Mouse (Mus musculus) CH12.LX (cell line): ENCODE measurements at regions not wholly inside any gene's neighbourhood (a gene's known extent, or its start where the extent isn't known, plus 50 kb on each side); places are given as distances from the start of the nearest gene placed in this dataset.

Experiments
- DNase-seq: peaks from one replicate; pipeline ENCODE4 v3.0.0-alpha.2; 2013; ENCODE audit errors: extremely low read depth
- H3K27ac ChIP-seq: 2 replicates; pipeline ENCODE4 v1.5.1; 2012; ENCODE audit warnings: low read depth, mild to moderate bottlenecking, control low read depth, moderate library complexity; ENCODE audit not compliant: insufficient read depth
- H3K27me3 ChIP-seq: replicated peaks from 2 replicates; pipeline ENCODE3; 2012; ENCODE audit warnings: inconsistent platforms
- H3K36me3 ChIP-seq, 2 experiments: replicated peaks in 1 of 2; 2 replicates each; pipeline versions ENCODE3 to v1.6.1; 2012; ENCODE audit warnings: inconsistent platforms in 1 of 2, low read length in 1 of 2, mild to moderate bottlenecking in 1 of 2, mixed read lengths in 1 of 2, moderate library complexity in 1 of 2; ENCODE audit not compliant: control insufficient read depth in 1 of 2, insufficient read depth in 1 of 2
- H3K4me1 ChIP-seq, 2 experiments: 2 replicates each; pipeline ENCODE4 v1.6.1; 2012; ENCODE audit warnings: inconsistent platforms in 1 of 2, moderate library complexity in 1 of 2; ENCODE audit not compliant: insufficient read depth in 2 of 2, control insufficient read depth in 1 of 2
- H3K4me2 ChIP-seq: 2 replicates; pipeline ENCODE4 v1.6.1; 2012; ENCODE audit warnings: low read depth, mild to moderate bottlenecking, control low read depth; ENCODE audit not compliant: poor library complexity, insufficient read depth, severe bottlenecking
- H3K4me3 ChIP-seq, 3 experiments: fragments of 150-350 bp in 1 of 3; sonication (generic) in 1 of 3; replicated peaks in 1 of 3; 2 replicates each; pipeline versions ENCODE3 to v1.5.1; 2011 to 2012; ENCODE audit warnings: low read depth in 2 of 3, low read length in 2 of 3, mild to moderate bottlenecking in 2 of 3, moderate library complexity in 2 of 3, control low read depth in 1 of 3, improper control_type of control experiment in 1 of 3, inconsistent platforms in 1 of 3, mixed read lengths in 1 of 3; ENCODE audit not compliant: poor library complexity in 1 of 3
- H3K79me2 ChIP-seq: replicated peaks from 2 replicates; pipeline ENCODE4 v1.6.1; 2012; ENCODE audit warnings: mild to moderate bottlenecking, moderate library complexity; ENCODE audit not compliant: control insufficient read depth, poor library complexity, insufficient read depth, severe bottlenecking; ENCODE audit errors: extremely low read depth
- H3K9ac ChIP-seq: 2 replicates; pipeline ENCODE4 v1.6.1; 2012; ENCODE audit warnings: low read depth, mild to moderate bottlenecking, control low read depth, moderate library complexity; ENCODE audit not compliant: insufficient read depth
- H3K9me3 ChIP-seq: replicated peaks from 2 replicates; pipeline ENCODE3; 2012; ENCODE audit warnings: low read length, inconsistent platforms, mixed read lengths
- CHD1 ChIP-seq: IDR thresholded peaks from 2 replicates; pipeline ENCODE4 v1.6.1; 2012; ENCODE audit warnings: low read depth, low read length, improper control_type of control experiment, inconsistent platforms
- CHD2 ChIP-seq: IDR thresholded peaks from 2 replicates; pipeline ENCODE4 v1.6.1; 2011; ENCODE audit warnings: low read length, improper control_type of control experiment
- CTCF ChIP-seq, 2 experiments: IDR thresholded peaks in 1 of 2; conservative IDR thresholded peaks in 1 of 2; 2 replicates each; pipeline ENCODE4 v1.5.1; 2011 to 2012; ENCODE audit warnings: low read depth in 2 of 2, low read length in 2 of 2, improper control_type of control experiment in 1 of 2, inconsistent platforms in 1 of 2, mild to moderate bottlenecking in 1 of 2, moderate library complexity in 1 of 2
- EP300 ChIP-seq: IDR thresholded peaks from 2 replicates; pipeline ENCODE4 v1.6.1; 2011; ENCODE audit warnings: low read length, improper control_type of control experiment
- ETS1 ChIP-seq: conservative IDR thresholded peaks from 2 replicates; pipeline ENCODE4 v1.6.1; 2012; ENCODE audit warnings: low read depth, mild to moderate bottlenecking, inconsistent platforms, low read length, improper control_type of control experiment, moderate library complexity
- HCFC1 ChIP-seq: IDR thresholded peaks from 2 replicates; pipeline ENCODE4 v1.6.1; 2012; ENCODE audit warnings: low read depth, mild to moderate bottlenecking, inconsistent platforms, low read length, improper control_type of control experiment
- JUN ChIP-seq: IDR thresholded peaks from 2 replicates; pipeline ENCODE4 v1.6.1; 2011; ENCODE audit warnings: low read depth, mild to moderate bottlenecking, low read length, improper control_type of control experiment, moderate library complexity; ENCODE audit not compliant: insufficient read depth
- MAFK ChIP-seq: IDR thresholded peaks from 2 replicates; pipeline ENCODE4 v1.6.1; 2011; ENCODE audit warnings: low read length, improper control_type of control experiment; ENCODE audit not compliant: insufficient replicate concordance
- MAX ChIP-seq: IDR thresholded peaks from 2 replicates; pipeline ENCODE4 v1.6.1; 2011; ENCODE audit warnings: low read length, improper control_type of control experiment
- MAZ ChIP-seq: IDR thresholded peaks from 2 replicates; pipeline ENCODE4 v1.6.1; 2012; ENCODE audit warnings: low read depth, mild to moderate bottlenecking, inconsistent platforms, low read length, improper control_type of control experiment, moderate library complexity
- MEF2A ChIP-seq: IDR thresholded peaks from 2 replicates; pipeline ENCODE4 v1.6.1; 2014; ENCODE audit warnings: low read depth, mild to moderate bottlenecking, inconsistent platforms, low read length, improper control_type of control experiment, borderline replicate concordance
- NELFE ChIP-seq: IDR thresholded peaks from 2 replicates; pipeline ENCODE4 v1.6.1; 2011; ENCODE audit warnings: low read depth, low read length, improper control_type of control experiment
- NRF1 ChIP-seq: IDR thresholded peaks from 2 replicates; pipeline ENCODE4 v1.6.1; 2014; ENCODE audit warnings: low read depth, mild to moderate bottlenecking, inconsistent platforms, low read length, improper control_type of control experiment, moderate library complexity
- PAX5 ChIP-seq: IDR thresholded peaks from 2 replicates; pipeline ENCODE4 v1.6.1; 2012; ENCODE audit warnings: low read length, inconsistent platforms, mixed read lengths
- POLR2AphosphoS2 ChIP-seq: IDR thresholded peaks from 2 replicates; pipeline ENCODE4 v1.6.1; 2011; ENCODE audit warnings: low read depth, low read length, improper control_type of control experiment
- RAD21 ChIP-seq: IDR thresholded peaks from 2 replicates; pipeline ENCODE4 v1.6.1; 2011; ENCODE audit warnings: low read depth, mild to moderate bottlenecking, low read length, improper control_type of control experiment, moderate library complexity
- SIN3A ChIP-seq: IDR thresholded peaks from 2 replicates; pipeline ENCODE4 v1.6.1; 2012; ENCODE audit warnings: low read length, improper control_type of control experiment, inconsistent platforms
- SMC3 ChIP-seq: IDR thresholded peaks from 2 replicates; pipeline ENCODE4 v1.6.1; 2011; ENCODE audit warnings: low read depth, low read length, improper control_type of control experiment
- TCF12 ChIP-seq: IDR thresholded peaks from 2 replicates; pipeline ENCODE4 v1.6.1; 2014; ENCODE audit warnings: low read depth, mild to moderate bottlenecking, inconsistent platforms, low read length, improper control_type of control experiment
- USF2 ChIP-seq: conservative IDR thresholded peaks from 2 replicates; pipeline ENCODE4 v1.6.1; 2011; ENCODE audit warnings: low read depth, low read length, improper control_type of control experiment
- ZC3H11A ChIP-seq: IDR thresholded peaks from 2 replicates; pipeline ENCODE4 v1.6.1; 2012; ENCODE audit warnings: low read depth, mild to moderate bottlenecking, inconsistent platforms, low read length, improper control_type of control experiment
- dilution Hi-C: fragments of 300-500 bp; cut with MboI; formaldehyde crosslinking; loops from 2 replicates; pipeline ENCODE4 v1.14.3; 2020; ENCODE audit warnings: low sequenced_read_pairs; ENCODE audit not compliant: extremely low pct_unique_long_range_greater_than_20kb, extremely low pct_ligation_motif_present
- in situ Hi-C: fragments of 300-500 bp; cut with MboI; formaldehyde crosslinking; loops from 3 replicates; pipeline ENCODE4 v1.14.3; 2019; ENCODE audit warnings: low sequenced_read_pairs, low pct_ligation_motif_present, low pct_unique_long_range_greater_than_20kb, mixed read lengths

DNA sequence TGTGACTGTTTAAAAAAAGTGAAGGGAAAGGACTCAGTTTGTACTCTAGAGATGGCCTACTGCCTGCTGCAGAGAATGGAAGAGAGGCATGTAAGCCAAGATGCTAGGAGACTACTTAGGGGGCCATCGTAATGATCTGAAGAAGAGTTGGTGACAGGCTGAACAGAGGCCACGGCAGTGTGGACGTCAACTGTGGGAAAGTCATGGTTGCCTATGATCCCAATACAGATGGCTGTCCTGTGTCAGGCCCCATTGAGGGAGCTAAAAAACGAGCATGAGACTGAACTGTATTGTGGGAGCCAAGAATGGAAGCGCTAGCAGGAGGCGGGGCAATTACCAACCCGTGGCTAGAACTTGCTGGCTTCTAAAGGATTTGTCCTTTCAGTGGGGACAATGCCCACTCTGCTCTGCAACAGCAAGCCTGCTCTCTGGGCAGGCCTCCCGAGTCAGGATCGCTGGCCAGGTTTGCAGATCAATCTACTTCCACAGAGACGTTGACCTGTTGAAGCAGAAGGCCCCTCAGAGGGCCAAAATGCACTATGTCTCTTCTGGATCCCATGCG lies 530.5 kb upstream of the Cdh5 start:
- dilution Hi-C loops (no loop called here), in situ Hi-C loops (no loop called here)
- H3K4me1 ChIP-seq: peaks cover 0 to 15% of the 10 kb centered on the region in 2 experiments; a peak in 1 of 4 replicates
- no peaks in the 10 kb centered on the region for H3K79me2 ChIP-seq
- DNase-seq: no peak
- H3K4me3 ChIP-seq: no peak overlapping the region
- no peaks in the 10 kb centered on the region for H3K9me3 ChIP-seq
- TF ChIP-seq CHD1 (no peak), ETS1 (no peak), NRF1 (no peak), CTCF (conservative IDR thresholded peaks at IDR 0.05 in 1 of 2, IDR thresholded peaks at IDR 0.05 in 1 of 2; ENCODE audit: low read depth in 2 of 2, low read length in 2 of 2) (no peak), MAZ (no peak), JUN (no peak), POLR2AphosphoS2 (no peak), TCF12 (no peak), ZC3H11A (no peak), MAFK (no peak), SIN3A (no peak), MAX (no peak), RAD21 (no peak), NELFE (no peak), CHD2 (no peak), SMC3 (no peak), HCFC1 (no peak), MEF2A (no peak), USF2 (no peak), PAX5 (no peak)
- no peak overlapping the region for H3K9ac ChIP-seq
- H3K27ac ChIP-seq: no peak overlapping the region
- H3K27me3 ChIP-seq: no peaks in the 10 kb centered on the region
- no peak overlapping the region for H3K4me2 ChIP-seq
- no peaks in the 10 kb centered on the region for H3K36me3 ChIP-seq

DNA sequence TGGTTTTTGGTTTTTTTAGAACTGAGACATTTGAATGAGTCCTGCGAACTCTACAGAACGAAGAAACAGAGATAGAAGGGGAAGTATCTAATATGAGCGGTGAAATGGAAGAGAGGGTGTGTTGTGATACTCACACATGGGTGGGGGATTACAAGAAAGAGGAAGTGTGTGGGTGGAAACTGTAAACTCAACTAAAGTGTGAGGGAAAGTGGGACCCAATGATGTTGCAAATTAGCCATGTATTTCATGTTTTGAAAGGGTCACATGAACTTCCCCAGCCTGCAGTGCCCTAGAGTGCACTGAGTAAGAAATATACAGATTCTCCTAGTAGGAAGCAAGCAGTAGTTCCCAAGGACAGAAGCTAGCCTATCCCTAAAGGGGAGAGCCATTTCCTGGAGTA lies 524.3 kb upstream of the Cdh5 start:
- peaks cover 2 to 33% of the 10 kb centered on the region in 2 experiments; a peak in 2 of 4 replicates for H3K4me1 ChIP-seq
- H3K4me3 ChIP-seq: no peak overlapping the region
- no peak overlapping the region for H3K27ac ChIP-seq
- TF ChIP-seq ETS1: 0 out of 2 replicates have a peak, but pooled peaks have one; percentile 28
- TF ChIP-seq MEF2A: 0 out of 2 replicates have a peak, but pooled peaks have one; percentile 31
- no peak for TF ChIP-seq CHD1
- peak; percentile 40; the same call in 1 of the 2 replicates for TF ChIP-seq EP300
- H3K36me3 ChIP-seq: no peaks in the 10 kb centered on the region
- H3K4me2 ChIP-seq: 0 out of 2 replicates have a peak overlapping the region, but pooled peaks have one; percentile 21
- peak; percentile 83 for DNase-seq
- H3K9ac ChIP-seq: no peak overlapping the region
- in situ Hi-C loops: loop anchor here (25.0 kb wide), 1 partner anchor 460 kb away; no protein-coding TSS in a partner anchor
- dilution Hi-C loops: no loop called here
- H3K9me3 ChIP-seq: no peaks in the 10 kb centered on the region
- H3K27me3 ChIP-seq: no peaks in the 10 kb centered on the region
- H3K79me2 ChIP-seq: no peaks in the 10 kb centered on the region
